Mouse (Mus musculus) v-Abl transformed pro-B cells (cell line): ENCODE results near the gene Tmem164.
"Not testable (repeated sequence)": the region's sequence is repeated elsewhere in the genome, so short reads cannot be mapped to it uniquely, and the experiment has no call there.

Experiments used
- in situ Hi-C, 2 experiments: fragments of 400-800 bp; cut with MboI; formaldehyde crosslinking; loops; one replicate each; pipeline ENCODE4 v1.15.1; 2025; ENCODE audit not compliant: unreplicated experiment in 2 of 2

The Tmem164 gene

GRCm38 (mm10) chrX:142681056-142681615 is at the start of gene Tmem164:
Gene Tmem164 (plus strand): TSS chrX:142681406.
- in situ Hi-C loops, result loop anchor here (10.0 to 25.0 kb wide), 3 partner anchors 119 to 294 kb away; partner anchors contain the start of gene Acsl4 (in 2 of the 2)

DNA sequence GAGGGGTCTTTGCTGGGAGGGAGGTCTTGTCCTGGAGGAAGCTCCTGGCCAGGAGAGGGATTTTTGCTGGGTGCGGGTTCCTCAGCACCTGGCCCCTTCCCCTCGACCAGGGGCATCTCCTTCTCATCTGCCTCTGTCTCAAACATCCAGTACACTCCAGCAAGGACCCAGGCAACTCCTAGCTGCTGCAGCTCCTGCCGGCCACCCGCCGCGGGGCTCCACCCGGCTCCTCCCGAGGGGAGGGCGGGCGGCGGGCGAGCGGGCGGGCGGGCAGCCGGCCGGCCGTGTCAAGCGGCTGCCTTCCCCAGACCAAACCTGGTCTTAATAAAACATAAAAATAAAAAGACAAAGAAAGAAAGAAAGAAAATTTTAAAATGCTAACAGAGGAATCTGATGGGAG is 48.2 kb upstream of the Tmem164 start:
- in situ Hi-C loops, result not testable (repeated sequence)

DNA sequence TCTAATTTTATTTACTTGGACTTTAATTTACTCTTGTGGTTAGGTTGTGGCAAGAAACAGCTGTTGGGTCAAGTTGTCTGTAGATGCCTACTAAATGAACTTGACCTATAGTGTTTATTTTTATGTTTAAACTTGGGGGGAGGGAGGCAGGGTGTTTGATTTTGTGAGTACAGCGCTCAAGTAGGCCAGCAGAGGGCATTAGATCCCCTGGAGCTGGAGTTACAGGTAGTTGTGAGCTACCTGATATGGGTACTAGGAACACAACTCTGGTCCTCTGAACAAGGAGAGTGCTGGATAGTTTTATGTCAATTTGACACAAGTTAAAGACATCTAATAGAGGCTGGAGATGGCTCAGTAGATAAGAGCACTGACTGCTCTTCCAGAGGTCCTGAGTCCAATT is 34.0 kb upstream of the Tmem164 start:
- in situ Hi-C loops, result no loop called here

DNA sequence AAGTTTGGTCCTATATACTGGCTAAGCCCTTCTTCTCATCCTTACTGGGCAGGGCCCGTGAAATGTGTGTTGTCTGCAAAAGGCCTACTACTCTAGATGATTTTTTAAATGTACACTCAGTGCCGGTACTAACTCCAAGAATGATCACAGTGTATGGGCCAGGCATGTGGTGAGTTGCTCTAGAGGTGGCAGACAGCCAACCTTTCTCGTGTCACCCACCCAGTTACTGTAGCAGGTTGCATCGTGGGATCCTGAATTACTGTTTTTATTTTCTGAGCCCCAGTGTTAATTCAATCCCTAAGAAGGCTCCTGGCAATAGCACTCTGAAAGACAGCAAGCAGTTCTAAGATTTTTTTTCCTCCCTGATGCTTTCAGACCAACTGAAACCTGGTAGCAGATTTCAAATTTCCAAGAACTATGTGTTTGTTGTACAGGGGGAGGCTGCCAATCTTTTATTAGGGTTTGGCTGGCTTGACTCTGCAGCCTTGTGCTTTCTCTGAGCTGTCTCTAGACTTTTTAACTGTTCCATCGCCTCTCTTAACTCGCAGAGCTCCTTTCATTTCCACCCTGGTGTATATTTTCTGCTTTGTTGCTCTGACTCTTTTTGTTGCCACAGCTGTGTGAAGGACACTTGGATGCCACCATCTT is 31.0 kb upstream of the Tmem164 start:
- in situ Hi-C loops, result no loop called here

- in situ Hi-C loops, result no loop called here
These were observed 16.3 kb upstream of the Tmem164 start for GRCm38 (mm10) chrX:142664704-142665422.

DNA sequence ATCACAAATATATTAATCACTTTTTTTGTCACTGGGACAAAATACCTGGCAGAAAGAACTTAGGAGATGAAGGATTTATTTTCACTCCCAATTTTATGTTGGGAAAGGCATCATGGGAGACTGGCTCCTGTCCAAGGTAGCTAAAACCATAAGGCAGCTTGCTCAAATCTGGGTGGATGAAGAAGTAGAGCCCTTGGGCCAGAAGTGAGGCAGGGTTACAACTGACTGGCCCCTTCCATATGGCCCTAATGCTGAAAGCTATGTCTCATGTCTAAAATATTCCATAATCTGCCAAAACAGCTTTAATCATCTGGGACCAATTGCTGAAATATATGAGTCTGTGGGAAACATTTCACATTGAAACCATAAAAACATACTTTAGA is 15.8 kb upstream of the Tmem164 start:
- in situ Hi-C loops, result no loop called here

GRCm38 (mm10) chrX:142669312-142670091 is 11.7 kb upstream of the Tmem164 start:
- in situ Hi-C loops, result no loop called here

DNA sequence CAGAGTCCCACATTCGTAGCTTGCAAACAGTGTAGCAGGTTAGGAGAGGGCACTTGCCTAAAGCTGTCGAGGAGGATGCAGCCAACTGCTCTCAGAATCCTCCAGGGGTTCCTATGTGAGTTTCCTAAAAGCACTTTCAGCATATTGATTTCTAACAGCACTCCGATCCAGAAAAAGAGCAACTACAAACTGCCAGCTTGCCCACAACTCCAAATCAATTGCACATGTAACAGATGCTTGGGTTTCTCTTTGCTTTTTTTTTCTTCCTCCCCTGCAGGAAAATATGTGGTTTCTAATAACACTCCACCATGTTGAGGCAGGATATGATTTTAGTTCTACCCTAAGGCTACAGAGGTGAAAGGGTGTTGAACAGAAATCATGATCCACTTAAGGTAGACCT is 11.1 kb upstream of the Tmem164 start:
- in situ Hi-C loops, result no loop called here

- in situ Hi-C loops, result no loop called here
These were observed 10.1 kb upstream of the Tmem164 start for GRCm38 (mm10) chrX:142671141-142671540.

GRCm38 (mm10) chrX:142672701-142673100 is 8.5 kb upstream of the Tmem164 start:
- in situ Hi-C loops, result no loop called here

DNA sequence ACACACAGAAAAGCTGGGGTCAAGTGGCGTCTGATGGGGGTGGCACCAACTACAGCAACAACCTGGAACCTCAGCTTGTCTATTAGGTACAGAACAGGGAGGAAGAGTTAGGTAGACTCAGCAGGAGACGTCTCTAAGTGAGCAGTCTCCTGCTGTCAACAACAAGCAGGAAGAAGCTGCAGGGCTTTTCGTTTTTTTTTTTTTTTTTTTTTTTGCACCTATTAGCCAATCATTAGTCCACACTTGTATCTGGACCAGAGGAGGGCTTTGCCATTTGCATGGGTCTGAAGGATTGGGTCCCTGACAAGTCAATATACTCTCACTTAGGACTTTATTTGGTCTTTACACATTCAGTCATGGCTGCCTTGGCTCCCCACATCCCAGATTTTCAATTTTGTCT is 4.0 kb upstream of the Tmem164 start:
- in situ Hi-C loops, result loop anchor here (25.0 kb wide), 2 partner anchors 115 to 290 kb away; partner anchors contain the start of gene Acsl4 (in 2 of the 2)

- in situ Hi-C loops, result loop anchor here (25.0 kb wide), 2 partner anchors 116 to 291 kb away; partner anchors contain the start of gene Acsl4 (in 2 of the 2)
These were observed 2.4 kb upstream of the Tmem164 start for GRCm38 (mm10) chrX:142678499-142679474.

DNA sequence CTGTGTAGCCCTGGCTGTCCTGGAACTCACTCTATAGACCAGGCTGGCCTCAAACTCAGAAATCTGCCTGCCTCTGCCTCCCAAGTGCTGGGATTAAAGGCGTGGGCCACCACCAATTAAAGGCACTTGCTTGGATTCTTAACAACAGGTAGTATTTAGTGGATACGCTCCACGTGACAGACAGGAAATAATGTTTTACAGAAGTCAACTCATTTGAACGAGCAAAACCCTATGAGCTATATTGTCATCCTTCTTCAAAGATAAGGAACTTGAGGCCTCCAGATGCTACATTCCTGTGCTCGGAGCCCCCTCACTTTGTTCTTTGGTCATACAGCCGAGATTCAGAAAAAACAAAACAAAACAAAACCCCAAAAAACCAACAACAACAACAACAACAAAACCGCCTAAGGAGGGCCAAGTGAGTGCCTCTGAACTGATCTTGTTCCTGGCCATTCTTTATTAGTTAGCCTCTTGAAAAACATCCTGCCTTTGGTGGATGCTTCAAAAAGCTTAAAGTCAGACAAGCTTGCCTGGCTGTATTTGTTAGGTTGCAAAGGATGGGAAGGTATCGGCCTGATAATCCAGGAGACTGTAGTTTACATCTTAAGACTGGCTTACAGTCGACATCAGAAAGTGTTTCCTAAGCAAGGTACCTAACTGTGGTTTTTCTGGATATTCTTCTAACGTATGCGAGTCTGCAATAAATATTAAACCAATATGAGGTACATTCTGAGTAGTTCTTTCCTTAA is 1.5 kb upstream of the Tmem164 start:
- in situ Hi-C loops, result loop anchor here (10.0 to 25.0 kb wide), 3 partner anchors 117 to 292 kb away; partner anchors contain the start of gene Acsl4 (in 2 of the 2)

DNA sequence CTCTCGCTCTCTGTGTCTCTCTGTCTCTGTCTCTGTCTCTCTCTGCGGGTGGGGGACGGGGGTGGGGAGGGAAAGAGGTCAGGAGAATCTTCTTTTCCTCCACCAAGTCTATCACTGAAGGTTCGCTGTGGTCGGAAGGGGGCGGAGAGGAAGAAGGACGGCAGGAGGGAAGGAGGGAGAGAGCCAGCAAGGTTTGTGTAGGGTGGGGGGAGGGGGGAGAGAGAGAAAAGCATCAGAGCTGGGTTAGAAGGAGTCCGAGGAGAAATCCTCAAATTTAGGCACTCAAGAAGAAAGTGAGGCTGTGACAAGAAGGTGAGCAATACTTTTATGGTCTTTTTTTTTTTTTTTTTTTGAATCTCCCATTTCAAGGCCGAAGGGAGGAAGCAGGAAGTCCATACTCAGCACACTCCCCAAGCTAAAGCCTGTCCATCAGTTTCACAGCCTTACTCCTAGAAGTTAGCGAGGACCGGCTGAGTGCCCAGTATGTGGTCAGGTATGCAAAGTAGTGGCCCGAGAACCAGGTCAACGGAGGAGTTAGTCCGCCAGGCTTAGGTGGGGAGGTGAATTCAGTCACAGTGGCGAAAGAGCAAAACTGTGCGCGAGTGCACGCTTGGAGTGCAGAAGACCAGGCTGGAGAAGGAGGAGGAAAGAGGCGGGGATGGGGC is 683 bp upstream of the Tmem164 start:
- in situ Hi-C loops, result loop anchor here (10.0 to 25.0 kb wide), 3 partner anchors 118 to 293 kb away; partner anchors contain the start of gene Acsl4 (in 2 of the 2)

- in situ Hi-C loops, result loop anchor here (10.0 to 25.0 kb wide), 3 partner anchors 119 to 294 kb away; partner anchors contain the start of gene Acsl4 (in 2 of the 2)
These were observed 473 bp downstream of the Tmem164 start for GRCm38 (mm10) chrX:142681616-142682141.

DNA sequence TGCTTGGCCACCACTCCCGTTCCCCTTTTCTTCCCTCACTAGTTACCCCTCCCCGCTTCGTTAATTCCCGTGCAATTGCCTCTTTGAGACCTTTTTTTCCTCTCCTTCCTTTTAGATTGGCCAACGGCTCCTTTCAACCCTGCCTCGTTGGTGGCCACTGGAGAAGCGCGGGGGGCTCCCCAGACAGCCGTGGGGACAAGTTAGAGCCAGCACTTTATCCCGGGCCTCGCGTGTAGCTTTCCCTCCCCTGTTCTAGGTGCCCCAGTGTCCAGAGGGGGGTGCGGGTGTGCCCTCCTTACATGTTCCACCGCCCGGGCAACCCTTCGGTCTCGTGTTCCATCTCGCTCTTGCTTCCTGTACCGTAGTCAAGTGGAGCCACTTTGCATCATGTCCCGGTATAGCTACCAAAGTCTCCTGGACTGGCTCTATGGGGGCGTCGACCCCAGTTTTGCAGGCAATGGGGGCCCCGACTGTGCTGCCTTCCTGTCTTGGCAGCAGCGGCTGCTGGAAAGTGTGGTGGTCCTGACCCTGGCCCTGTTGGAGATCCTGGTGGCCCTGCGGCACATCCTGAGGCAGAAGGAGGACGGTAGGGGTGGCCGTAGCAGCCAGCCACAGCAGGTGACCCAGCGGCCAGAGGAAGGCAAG is 1.1 kb downstream of the Tmem164 start:
- in situ Hi-C loops, result loop anchor here (10.0 to 25.0 kb wide), 3 partner anchors 120 to 295 kb away; partner anchors contain the start of gene Acsl4 (in 2 of the 2)

- in situ Hi-C loops, result loop anchor here (10.0 to 25.0 kb wide), 3 partner anchors 121 to 296 kb away; partner anchors contain the start of gene Acsl4 (in 2 of the 2)
These were observed 1.8 kb downstream of the Tmem164 start for GRCm38 (mm10) chrX:142682990-142683389.
